Mouse (Mus musculus) layer of hippocampus, adult 6 months (tissue): ENCODE results near the gene 4932411N23Rik. TPM values are rescaled to one million over a fixed set of nuclear protein-coding genes. Genes with fewer than 3 reads are reported as not detected.

ENCODE experiments used
- long read RNA-seq, 2 experiments: library from polyadenylated mRNA; unstranded; transcript quantifications; one replicate each; pipeline ENCODE4 v2.0.0; 2019 to 2020
- polyA plus RNA-seq: library from polyadenylated mRNA; unstranded; fragments of <200 nt; fragmentation: Nextera tagmentation; gene quantifications from 2 replicates; pipeline ENCODE4 v1.2.3, GENCODE M21; 2021

Gene 4932411N23Rik
- not detected in 2 replicates for polyA plus RNA-seq
- long read RNA-seq, experiment 1 = 0 reads
- long read RNA-seq, experiment 2 = 0 reads

DNA sequence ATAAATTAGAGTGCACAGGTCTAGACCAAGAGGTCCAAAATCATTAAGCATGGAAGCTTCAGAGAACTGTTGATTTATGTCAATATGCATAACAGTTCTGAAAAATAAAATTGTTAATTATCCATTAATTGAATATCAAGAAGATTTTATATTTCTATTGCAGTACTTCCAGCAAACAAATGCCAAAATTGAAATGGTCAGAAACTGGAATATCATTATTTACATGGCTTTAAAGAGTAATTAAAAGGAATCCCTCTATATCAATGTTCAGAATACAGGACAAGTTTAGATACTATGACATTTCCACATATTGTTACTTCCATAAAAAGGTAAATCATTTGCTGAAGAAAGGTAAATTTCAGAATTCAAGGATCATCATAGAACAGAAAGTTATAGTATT is at the start of gene 4932411N23Rik:
Gene 4932411N23Rik, minus strand, starts transcription at position 101 of the 400 bp plus-strand sequence.

Other genes with a start within 250 kb of the 4932411N23Rik start
- not detected in 2 replicates for gene Gm382, start 224.1 kb upstream of the 4932411N23Rik start, polyA plus RNA-seq